Mouse (Mus musculus) CH12.LX (cell line): ENCODE measurements around the gene Aff1. TPM values are rescaled to one million over a fixed set of nuclear protein-coding genes. Genes with fewer than 3 reads are reported as not detected.

Experiments
- DNase-seq: peaks from one replicate; pipeline ENCODE4 v3.0.0-alpha.2; 2013; ENCODE audit errors: extremely low read depth
- H3K27ac ChIP-seq: 2 replicates; pipeline ENCODE4 v1.5.1; 2012; ENCODE audit warnings: low read depth, mild to moderate bottlenecking, control low read depth, moderate library complexity; ENCODE audit not compliant: insufficient read depth
- H3K27me3 ChIP-seq: replicated peaks from 2 replicates; pipeline ENCODE3; 2012; ENCODE audit warnings: inconsistent platforms
- H3K36me3 ChIP-seq, 2 experiments: replicated peaks in 1 of 2; 2 replicates each; pipeline versions ENCODE3 to v1.6.1; 2012; ENCODE audit warnings: inconsistent platforms in 1 of 2, low read length in 1 of 2, mild to moderate bottlenecking in 1 of 2, mixed read lengths in 1 of 2, moderate library complexity in 1 of 2; ENCODE audit not compliant: control insufficient read depth in 1 of 2, insufficient read depth in 1 of 2
- H3K4me1 ChIP-seq, 2 experiments: 2 replicates each; pipeline ENCODE4 v1.6.1; 2012; ENCODE audit warnings: inconsistent platforms in 1 of 2, moderate library complexity in 1 of 2; ENCODE audit not compliant: insufficient read depth in 2 of 2, control insufficient read depth in 1 of 2
- H3K4me2 ChIP-seq: 2 replicates; pipeline ENCODE4 v1.6.1; 2012; ENCODE audit warnings: low read depth, mild to moderate bottlenecking, control low read depth; ENCODE audit not compliant: poor library complexity, insufficient read depth, severe bottlenecking
- H3K4me3 ChIP-seq, 3 experiments: fragments of 150-350 bp in 1 of 3; sonication (generic) in 1 of 3; replicated peaks in 1 of 3; 2 replicates each; pipeline versions ENCODE3 to v1.5.1; 2011 to 2012; ENCODE audit warnings: low read depth in 2 of 3, low read length in 2 of 3, mild to moderate bottlenecking in 2 of 3, moderate library complexity in 2 of 3, control low read depth in 1 of 3, improper control_type of control experiment in 1 of 3, inconsistent platforms in 1 of 3, mixed read lengths in 1 of 3; ENCODE audit not compliant: poor library complexity in 1 of 3
- H3K79me2 ChIP-seq: replicated peaks from 2 replicates; pipeline ENCODE4 v1.6.1; 2012; ENCODE audit warnings: mild to moderate bottlenecking, moderate library complexity; ENCODE audit not compliant: control insufficient read depth, poor library complexity, insufficient read depth, severe bottlenecking; ENCODE audit errors: extremely low read depth
- H3K9ac ChIP-seq: 2 replicates; pipeline ENCODE4 v1.6.1; 2012; ENCODE audit warnings: low read depth, mild to moderate bottlenecking, control low read depth, moderate library complexity; ENCODE audit not compliant: insufficient read depth
- H3K9me3 ChIP-seq: replicated peaks from 2 replicates; pipeline ENCODE3; 2012; ENCODE audit warnings: low read length, inconsistent platforms, mixed read lengths
- BHLHE40 ChIP-seq: IDR thresholded peaks from 2 replicates; pipeline ENCODE4 v1.6.1; 2011; ENCODE audit warnings: mild to moderate bottlenecking, low read depth, low read length, improper control_type of control experiment
- CHD1 ChIP-seq: IDR thresholded peaks from 2 replicates; pipeline ENCODE4 v1.6.1; 2012; ENCODE audit warnings: low read depth, low read length, improper control_type of control experiment, inconsistent platforms
- CHD2 ChIP-seq: IDR thresholded peaks from 2 replicates; pipeline ENCODE4 v1.6.1; 2011; ENCODE audit warnings: low read length, improper control_type of control experiment
- E2F4 ChIP-seq: IDR thresholded peaks from 2 replicates; pipeline ENCODE4 v1.6.1; 2011; ENCODE audit warnings: low read depth, low read length, improper control_type of control experiment; ENCODE audit not compliant: insufficient replicate concordance
- ELF1 ChIP-seq: IDR thresholded peaks from 2 replicates; pipeline ENCODE4 v1.6.1; 2014; ENCODE audit warnings: low read depth, mild to moderate bottlenecking, inconsistent platforms, low read length, improper control_type of control experiment
- EP300 ChIP-seq: IDR thresholded peaks from 2 replicates; pipeline ENCODE4 v1.6.1; 2011; ENCODE audit warnings: low read length, improper control_type of control experiment
- ETS1 ChIP-seq: conservative IDR thresholded peaks from 2 replicates; pipeline ENCODE4 v1.6.1; 2012; ENCODE audit warnings: low read depth, mild to moderate bottlenecking, inconsistent platforms, low read length, improper control_type of control experiment, moderate library complexity
- GABPA ChIP-seq: IDR thresholded peaks from 2 replicates; pipeline ENCODE4 v1.6.1; 2012; ENCODE audit warnings: low read depth, low read length, improper control_type of control experiment, inconsistent platforms; ENCODE audit not compliant: insufficient replicate concordance
- HCFC1 ChIP-seq: IDR thresholded peaks from 2 replicates; pipeline ENCODE4 v1.6.1; 2012; ENCODE audit warnings: low read depth, mild to moderate bottlenecking, inconsistent platforms, low read length, improper control_type of control experiment
- IRF4 ChIP-seq: IDR thresholded peaks from 2 replicates; pipeline ENCODE4 v1.6.1; 2014; ENCODE audit warnings: low read depth, mild to moderate bottlenecking, inconsistent platforms, low read length, improper control_type of control experiment
- JUN ChIP-seq: IDR thresholded peaks from 2 replicates; pipeline ENCODE4 v1.6.1; 2011; ENCODE audit warnings: low read depth, mild to moderate bottlenecking, low read length, improper control_type of control experiment, moderate library complexity; ENCODE audit not compliant: insufficient read depth
- JUND ChIP-seq: conservative IDR thresholded peaks from 2 replicates; pipeline ENCODE4 v1.6.1; 2011; ENCODE audit warnings: low read depth, low read length, improper control_type of control experiment
- MAFK ChIP-seq: IDR thresholded peaks from 2 replicates; pipeline ENCODE4 v1.6.1; 2011; ENCODE audit warnings: low read length, improper control_type of control experiment; ENCODE audit not compliant: insufficient replicate concordance
- MAX ChIP-seq: IDR thresholded peaks from 2 replicates; pipeline ENCODE4 v1.6.1; 2011; ENCODE audit warnings: low read length, improper control_type of control experiment
- MAZ ChIP-seq: IDR thresholded peaks from 2 replicates; pipeline ENCODE4 v1.6.1; 2012; ENCODE audit warnings: low read depth, mild to moderate bottlenecking, inconsistent platforms, low read length, improper control_type of control experiment, moderate library complexity
- MYC ChIP-seq: IDR thresholded peaks from 2 replicates; pipeline ENCODE4 v1.6.1; 2011; ENCODE audit warnings: low read depth, mild to moderate bottlenecking, improper control_type of control experiment, low read length
- NRF1 ChIP-seq: IDR thresholded peaks from 2 replicates; pipeline ENCODE4 v1.6.1; 2014; ENCODE audit warnings: low read depth, mild to moderate bottlenecking, inconsistent platforms, low read length, improper control_type of control experiment, moderate library complexity
- PAX5 ChIP-seq: IDR thresholded peaks from 2 replicates; pipeline ENCODE4 v1.6.1; 2012; ENCODE audit warnings: low read length, inconsistent platforms, mixed read lengths
- POLR2A ChIP-seq: IDR thresholded peaks from 2 replicates; pipeline ENCODE4 v1.6.1; 2011; ENCODE audit warnings: low read depth, mild to moderate bottlenecking, improper control_type of control experiment, low read length
- SIN3A ChIP-seq: IDR thresholded peaks from 2 replicates; pipeline ENCODE4 v1.6.1; 2012; ENCODE audit warnings: low read length, improper control_type of control experiment, inconsistent platforms
- SMC3 ChIP-seq: IDR thresholded peaks from 2 replicates; pipeline ENCODE4 v1.6.1; 2011; ENCODE audit warnings: low read depth, low read length, improper control_type of control experiment
- TBP ChIP-seq: conservative IDR thresholded peaks from 2 replicates; pipeline ENCODE4 v1.6.1; 2011; ENCODE audit warnings: low read depth, low read length, improper control_type of control experiment
- TCF12 ChIP-seq: IDR thresholded peaks from 2 replicates; pipeline ENCODE4 v1.6.1; 2014; ENCODE audit warnings: low read depth, mild to moderate bottlenecking, inconsistent platforms, low read length, improper control_type of control experiment
- USF2 ChIP-seq: conservative IDR thresholded peaks from 2 replicates; pipeline ENCODE4 v1.6.1; 2011; ENCODE audit warnings: low read depth, low read length, improper control_type of control experiment
- ZC3H11A ChIP-seq: IDR thresholded peaks from 2 replicates; pipeline ENCODE4 v1.6.1; 2012; ENCODE audit warnings: low read depth, mild to moderate bottlenecking, inconsistent platforms, low read length, improper control_type of control experiment
- ZKSCAN1 ChIP-seq: IDR thresholded peaks from 2 replicates; pipeline ENCODE4 v1.6.1; 2012; ENCODE audit warnings: low read depth, inconsistent platforms, low read length, improper control_type of control experiment, borderline replicate concordance
- dilution Hi-C: fragments of 300-500 bp; cut with MboI; formaldehyde crosslinking; loops from 2 replicates; pipeline ENCODE4 v1.14.3; 2020; ENCODE audit warnings: low sequenced_read_pairs; ENCODE audit not compliant: extremely low pct_unique_long_range_greater_than_20kb, extremely low pct_ligation_motif_present
- in situ Hi-C: fragments of 300-500 bp; cut with MboI; formaldehyde crosslinking; loops from 3 replicates; pipeline ENCODE4 v1.14.3; 2019; ENCODE audit warnings: low sequenced_read_pairs, low pct_ligation_motif_present, low pct_unique_long_range_greater_than_20kb, mixed read lengths
- polyA plus RNA-seq: library from polyadenylated mRNA; unstranded; fragments of >175 nt; gene quantifications from 2 replicates; pipeline ENCODE4 v1.2.1, GENCODE M21; 2012; ENCODE audit warnings: low read depth; ENCODE audit not compliant: insufficient read length
- total RNA-seq, 2 experiments: library from RNA; depleted of rRNA; stranded (reverse); fragments of 300-350 nt in 1 of 2; fragments of >200 nt in 1 of 2; gene quantifications; 2 replicates each; pipeline ENCODE4 v1.2.3; 2012 to 2014

Aff1 gene
- total and polyA plus RNA-seq, 3 experiments: 13.2 to 38.9 (median 21.8) TPM

- no peaks in the 10 kb centered on the region for H3K27me3 ChIP-seq
- dilution Hi-C loops: no loop called here
- peaks cover 2 to 40% of the 10 kb centered on the region in 2 experiments; a peak in 3 of 4 replicates for H3K4me1 ChIP-seq
- in situ Hi-C loops: no loop called here
- no peak overlapping the region for H3K4me2 ChIP-seq
- peaks cover 80% of the 10 kb centered on the region for H3K79me2 ChIP-seq
- H3K9me3 ChIP-seq: no peaks in the 10 kb centered on the region
- no peak overlapping the region for H3K9ac ChIP-seq
- H3K27ac ChIP-seq: no peak overlapping the region
- H3K4me3 ChIP-seq: no peak overlapping the region
- H3K36me3 ChIP-seq: peaks cover 57 to 91% of the 10 kb centered on the region in 2 experiments
- DNase-seq: no peak
- TF ChIP-seq MYC (no peak), CHD2 (no peak), TBP (no peak), NRF1 (no peak), JUN (no peak), ZKSCAN1 (no peak), HCFC1 (no peak), CHD1 (no peak), GABPA (no peak), BHLHE40 (no peak), JUND (no peak), POLR2A (no peak), SIN3A (no peak), USF2 (no peak), MAZ (no peak), ZC3H11A (no peak), EP300 (no peak), TCF12 (no peak), PAX5 (no peak)
Measured at GRCm38 (mm10) chr5:103797774-103798173, 105.6 kb downstream of the Aff1 start.

DNA sequence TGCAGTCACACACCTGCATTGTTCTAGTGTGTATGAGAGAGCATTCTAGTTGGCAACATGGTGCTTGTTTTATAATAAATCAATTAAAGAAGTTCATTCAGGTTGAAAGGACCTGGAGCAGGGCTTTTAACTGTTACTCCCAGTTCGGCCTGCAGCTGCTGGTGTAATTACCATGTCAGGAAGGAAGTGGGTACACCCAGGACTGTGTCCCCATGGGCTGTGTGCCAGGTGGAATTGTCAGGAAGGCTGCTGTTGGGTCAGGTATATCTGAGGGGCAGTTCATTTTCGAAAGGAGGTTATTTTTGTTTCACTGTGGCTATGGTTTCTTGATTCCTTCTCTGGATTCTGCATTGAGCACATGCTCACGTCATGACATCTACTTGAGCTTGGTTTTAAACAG is 107.3 kb downstream of the Aff1 start:
- H3K9me3 ChIP-seq: no peaks in the 10 kb centered on the region
- peaks cover 77% of the 10 kb centered on the region for H3K79me2 ChIP-seq
- dilution Hi-C loops: no loop called here
- no peak for DNase-seq
- no peak overlapping the region for H3K4me3 ChIP-seq
- TF ChIP-seq MAFK: no peak
- TF ChIP-seq JUND: no peak
- TF ChIP-seq HCFC1: no peak
- TF ChIP-seq JUN: no peak
- no peak for TF ChIP-seq ETS1
- TF ChIP-seq SMC3: no peak
- TF ChIP-seq POLR2A: no peak
- TF ChIP-seq MAZ: no peak
- no peak for TF ChIP-seq MAX
- no peak for TF ChIP-seq ELF1
- no peak for TF ChIP-seq E2F4
- no peak for TF ChIP-seq TBP
- no peak for TF ChIP-seq GABPA
- no peak for TF ChIP-seq IRF4
- no peak for TF ChIP-seq EP300
- no peak for TF ChIP-seq CHD2
- no peak for TF ChIP-seq CHD1
- TF ChIP-seq TCF12: no peak
- TF ChIP-seq, all 38 proteins: peak for 0
- in situ Hi-C loops: no loop called here
- Histone ChIP-seq H3K27me3 (no peaks in the 10 kb centered on the region), H3K36me3 (peaks cover 48 to 87% of the 10 kb centered on the region in 2 experiments), H3K27ac (no peak overlapping the region), H3K4me2 (no peak overlapping the region), H3K4me1 (peaks cover 2 to 44% of the 10 kb centered on the region in 2 experiments; a peak in 3 of 4 replicates), H3K9ac (no peak overlapping the region)
